Mouse (Mus musculus) embryonic facial prominence, embryonic 14.5 days (tissue): ENCODE data around the gene Gsto2. TPM values are rescaled to one million over a fixed set of nuclear protein-coding genes. Genes with fewer than 3 reads are reported as not detected.

Source experiments
- ATAC-seq: fragments of 200-750 bp; cut with Nextera tagmentation; 2 replicates; pipeline ENCODE4 v1.8.0; 2017; ENCODE audit warnings: low read depth, moderate number of reproducible peaks, moderate TSS enrichment
- DNase-seq: peaks from one replicate; pipeline ENCODE4 v3.0.0-alpha.2; 2015; ENCODE audit warnings: low spot score
- H3K27ac ChIP-seq: fragments of 300-500 bp; sonication (generic); replicated peaks from 2 replicates; pipeline ENCODE4 v1.5.1; 2014; ENCODE audit warnings: low read depth, mild to moderate bottlenecking, low read length, moderate library complexity
- H3K27me3 ChIP-seq: fragments of 300-500 bp; sonication (generic); replicated peaks from 2 replicates; pipeline ENCODE4 v1.6.1; 2014; ENCODE audit warnings: low read length; ENCODE audit not compliant: control insufficient read depth, insufficient read depth
- H3K36me3 ChIP-seq: fragments of 300-500 bp; sonication (generic); 2 replicates; pipeline ENCODE4 v1.6.1; 2014; ENCODE audit warnings: low read length, mixed read lengths; ENCODE audit not compliant: control insufficient read depth, insufficient read depth
- H3K4me1 ChIP-seq: fragments of 300-500 bp; sonication (generic); 2 replicates; pipeline ENCODE4 v1.6.1; 2014; ENCODE audit warnings: antibody characterized with exemption, low read length; ENCODE audit not compliant: control insufficient read depth, insufficient read depth
- H3K4me2 ChIP-seq: fragments of 300-500 bp; sonication (generic); 2 replicates; pipeline ENCODE4 v1.6.1; 2014; ENCODE audit warnings: low read depth, mild to moderate bottlenecking, low read length, moderate library complexity, mixed read lengths
- H3K4me3 ChIP-seq: fragments of 300-500 bp; sonication (generic); 2 replicates; pipeline ENCODE4 v1.5.1; 2014; ENCODE audit warnings: low read depth, mild to moderate bottlenecking, low read length
- H3K9ac ChIP-seq: fragments of 300-500 bp; sonication (generic); 2 replicates; pipeline ENCODE4 v1.6.1; 2014; ENCODE audit warnings: low read depth, mild to moderate bottlenecking, low read length, moderate library complexity, mixed read lengths
- H3K9me3 ChIP-seq: fragments of 300-500 bp; sonication (generic); 2 replicates; pipeline ENCODE4 v1.6.1; 2016; ENCODE audit warnings: low read length; ENCODE audit not compliant: control insufficient read depth
- WGBS: fragments of 180-500 bp; shearing (Covaris S2); extraction: QIAGEN DNeasy Blood & Tissue Kit; methylation state at CpG from one replicate; pipeline ENCODE4 v1.1.7; 2014; 5-methylcytosine and 5-hydroxymethylcytosine counted together
- polyA plus RNA-seq: library from polyadenylated mRNA; unstranded; fragments of >200 nt; fragmentation: Nextera tagmentation; extraction: Ambion mirVana; gene quantifications from 2 replicates; pipeline ENCODE4 v1.2.1, GENCODE M21; 2014

Gsto2 gene
- polyA plus RNA-seq, result 0.86 and 1.2 TPM in 2 replicates

DNA sequence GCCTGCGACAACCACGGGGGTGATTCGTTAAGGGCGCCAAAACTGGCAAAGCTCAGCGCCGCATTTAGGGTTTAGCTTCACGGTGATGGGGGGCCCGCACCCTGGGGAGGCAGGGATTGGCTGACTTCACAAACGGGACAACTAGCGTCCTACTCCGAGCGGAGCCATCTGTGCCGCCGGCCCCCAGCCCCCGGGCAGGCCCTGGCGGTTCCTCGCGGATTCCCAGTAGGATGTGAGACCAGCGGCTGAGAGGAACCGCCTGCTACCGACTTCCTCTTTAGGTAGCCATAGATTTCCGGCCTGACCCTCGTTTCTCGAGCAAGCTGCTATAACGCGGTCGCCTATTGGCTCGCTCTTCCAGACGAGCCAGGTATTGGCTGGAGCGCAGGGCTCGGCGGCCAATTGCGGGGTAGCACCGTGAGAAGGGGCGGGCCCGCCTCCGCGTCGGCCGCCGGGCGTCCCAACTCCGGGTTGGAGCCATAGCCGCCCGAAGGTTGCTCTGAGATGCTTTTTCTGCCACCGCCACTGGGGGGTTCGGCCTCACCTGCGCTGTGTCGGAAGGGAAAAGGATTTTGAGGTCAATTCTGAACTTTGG is at the start of gene Gsto2:
TSS of gene Gsto2 (plus strand) at position 182 of the 595 bp plus-strand sequence.
- Histone ChIP-seq H3K4me3 (peak within 1 kb of the TSS; percentile 61), H3K36me3 (peaks cover 23% of the 10 kb centered on the region), H3K27ac (peak within 1 kb of the TSS; percentile 86), H3K9ac (peak within 1 kb of the TSS; percentile 85), H3K27me3 (no peaks in the 10 kb centered on the region), H3K4me1 (no peaks in the 10 kb centered on the region), H3K9me3 (no peaks in the 10 kb centered on the region), H3K4me2 (peak within 1 kb of the TSS; percentile 73)
- WGBS, result under 1% methylated on average over 35 of the region's 49 CpGs
- peak; percentile 100 for ATAC-seq
- DNase-seq, result peak; percentile 99

- no peak overlapping the region for H3K27ac ChIP-seq
- 81% methylated on average over 9 of the region's 9 CpGs for WGBS
- ATAC-seq, result no peak
- peaks cover 4% of the 10 kb centered on the region; the same call in 1 of the 2 replicates for H3K27me3 ChIP-seq
- H3K36me3 ChIP-seq, result no peaks in the 10 kb centered on the region
- no peak overlapping the region for H3K4me3 ChIP-seq
- DNase-seq, result no peak
- no peaks in the 10 kb centered on the region for H3K4me1 ChIP-seq
- no peaks in the 10 kb centered on the region for H3K9me3 ChIP-seq
- H3K4me2 ChIP-seq, result no peak overlapping the region
- no peak overlapping the region for H3K9ac ChIP-seq
These were observed 47.6 kb upstream of the Gsto2 start for GRCm38 (mm10) chr19:47817692-47818091.

DNA sequence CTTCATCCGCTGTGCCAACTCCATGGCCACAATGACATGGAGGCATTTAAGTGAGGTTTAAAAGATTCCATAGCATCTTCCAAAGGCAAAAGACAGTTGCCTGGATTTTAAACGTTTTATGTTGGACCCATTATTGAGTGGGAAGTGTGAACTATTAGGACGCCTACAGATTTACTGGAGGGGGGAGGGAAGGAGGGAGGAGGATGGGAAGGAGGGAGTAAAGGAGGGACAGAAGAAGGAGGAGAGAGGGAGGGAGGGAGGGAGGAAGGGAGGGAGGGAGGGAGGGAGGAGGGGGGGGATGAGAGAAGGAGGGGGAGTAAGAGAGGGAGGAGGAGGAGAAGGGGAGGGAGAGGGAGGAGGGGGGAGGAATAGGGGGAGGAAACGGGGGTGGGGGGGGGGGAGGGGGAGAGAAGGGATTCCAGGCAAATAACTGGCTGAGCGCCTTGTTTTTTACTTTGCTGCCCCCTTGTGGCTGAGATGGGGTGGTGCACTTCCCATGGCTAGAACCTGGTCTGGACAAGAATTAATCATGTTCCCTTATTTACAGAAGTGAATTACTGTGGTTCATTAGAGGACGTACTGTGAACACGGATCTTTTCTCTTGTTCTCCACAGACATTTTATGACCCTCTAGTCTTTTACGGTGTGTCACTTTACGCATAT is 44.4 kb upstream of the Gsto2 start:
- Histone ChIP-seq H3K27me3 (peaks cover 5% of the 10 kb centered on the region; the same call in 1 of the 2 replicates), H3K4me3 (no peak overlapping the region), H3K36me3 (no peaks in the 10 kb centered on the region), H3K4me1 (no peaks in the 10 kb centered on the region), H3K4me2 (no peak overlapping the region), H3K27ac (no peak overlapping the region), H3K9ac (no peak overlapping the region), H3K9me3 (no peaks in the 10 kb centered on the region)
- ATAC-seq (no peak), DNase-seq (peak; percentile 73)
- 26% methylated on average over 7 of the region's 9 CpGs for WGBS

GRCm38 (mm10) chr19:47821494-47821872 is 43.9 kb upstream of the Gsto2 start:
- no peak overlapping the region for H3K27ac ChIP-seq
- H3K9me3 ChIP-seq, result no peaks in the 10 kb centered on the region
- DNase-seq (no peak), ATAC-seq (no peak)
- no peak overlapping the region for H3K4me2 ChIP-seq
- 58% methylated on average over 7 of the region's 7 CpGs for WGBS
- H3K4me3 ChIP-seq, result no peak overlapping the region
- H3K36me3 ChIP-seq, result no peaks in the 10 kb centered on the region
- H3K9ac ChIP-seq, result no peak overlapping the region
- no peaks in the 10 kb centered on the region for H3K4me1 ChIP-seq
- H3K27me3 ChIP-seq, result peaks cover 5% of the 10 kb centered on the region; the same call in 1 of the 2 replicates

GRCm38 (mm10) chr19:47822143-47822796 is 43.1 kb upstream of the Gsto2 start:
- no peaks in the 10 kb centered on the region for H3K4me1 ChIP-seq
- DNase-seq, result peak; percentile 58

DNA sequence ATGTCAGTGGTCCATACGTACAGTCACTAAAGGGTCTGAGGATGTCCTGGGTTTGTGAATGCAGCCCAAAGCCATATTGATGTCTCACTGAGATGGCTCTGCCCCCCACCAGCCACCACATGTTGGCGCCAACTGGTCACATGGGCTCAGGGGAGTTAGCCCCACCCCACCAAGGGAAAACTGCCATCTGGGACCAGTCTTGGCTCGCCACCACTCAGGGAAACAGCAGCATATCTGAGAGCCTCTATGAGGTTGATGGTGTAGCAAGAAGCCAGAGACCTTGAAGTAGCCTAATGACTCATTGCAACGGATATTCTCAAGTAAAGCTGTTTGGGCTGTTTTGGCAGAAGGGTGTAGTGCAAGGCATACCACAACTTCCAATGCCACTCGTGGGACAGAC is 41.3 kb upstream of the Gsto2 start:
- Histone ChIP-seq H3K4me1 (no peaks in the 10 kb centered on the region), H3K4me3 (no peak overlapping the region), H3K36me3 (no peaks in the 10 kb centered on the region), H3K27me3 (peaks cover 5% of the 10 kb centered on the region; the same call in 1 of the 2 replicates), H3K27ac (no peak overlapping the region), H3K4me2 (no peak overlapping the region), H3K9ac (no peak overlapping the region), H3K9me3 (no peaks in the 10 kb centered on the region)
- DNase-seq (no peak), ATAC-seq (no peak)
- 74% methylated on average over 5 of the region's 5 CpGs for WGBS

More at GRCm38 (mm10) chr19:47822143-47822796, 43.1 kb upstream of the Gsto2 start:
- Histone ChIP-seq H3K4me3 (no peak overlapping the region), H3K27me3 (peaks cover 5% of the 10 kb centered on the region; the same call in 1 of the 2 replicates), H3K36me3 (no peaks in the 10 kb centered on the region), H3K9me3 (no peaks in the 10 kb centered on the region), H3K27ac (no peak overlapping the region), H3K4me2 (no peak overlapping the region), H3K9ac (0 out of 2 replicates have a peak overlapping the region, but pooled peaks have one; percentile 9)
- WGBS, result 20% methylated on average over 8 of the region's 8 CpGs
- ATAC-seq, result no peak

- Histone ChIP-seq H3K4me1 (no peaks in the 10 kb centered on the region), H3K9ac (no peak overlapping the region), H3K4me3 (no peak overlapping the region), H3K4me2 (no peak overlapping the region), H3K27ac (no peak overlapping the region), H3K36me3 (no peaks in the 10 kb centered on the region), H3K27me3 (no peaks in the 10 kb centered on the region), H3K9me3 (no peaks in the 10 kb centered on the region)
- WGBS, result 85% methylated on average over 14 of the region's 14 CpGs
- DNase-seq, result no peak
- ATAC-seq, result no peak
These were observed 35.4 kb upstream of the Gsto2 start for GRCm38 (mm10) chr19:47829913-47830450.

DNA sequence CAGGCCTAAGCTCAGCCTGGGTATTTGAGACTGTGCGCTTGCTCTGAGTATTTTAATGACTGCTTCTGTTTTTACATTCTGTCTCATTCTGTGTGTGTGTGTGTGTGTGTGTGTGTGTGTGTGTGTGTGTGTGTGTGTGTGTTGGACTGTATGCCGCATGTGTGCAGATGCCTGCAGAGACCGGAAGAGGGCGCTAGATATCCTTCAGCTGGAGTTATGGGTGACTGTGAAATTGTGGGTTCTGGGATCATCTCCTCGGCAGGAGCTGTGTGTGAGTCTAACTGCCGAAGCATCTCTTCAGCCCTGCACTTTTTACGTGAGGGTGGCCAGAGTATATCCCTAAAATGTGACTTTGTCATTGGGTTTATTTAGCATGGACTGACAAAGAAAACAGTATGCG is 34.2 kb upstream of the Gsto2 start:
- Histone ChIP-seq H3K9ac (no peak overlapping the region), H3K36me3 (no peaks in the 10 kb centered on the region), H3K4me1 (no peaks in the 10 kb centered on the region), H3K27me3 (no peaks in the 10 kb centered on the region), H3K4me3 (no peak overlapping the region), H3K27ac (no peak overlapping the region), H3K4me2 (no peak overlapping the region), H3K9me3 (no peaks in the 10 kb centered on the region)
- 92% methylated on average over 8 of the region's 8 CpGs for WGBS
- DNase-seq (no peak), ATAC-seq (no peak)
